Mouse (Mus musculus): ENCODE measurements at regions not wholly inside any gene's neighbourhood (a gene's known extent, or its start where the extent isn't known, plus 50 kb on each side); places are given as distances from the start of the nearest gene placed in this dataset.
A peak's percentile ranks its signal among the peaks of the same experiment; 100 is the strongest.

GRCm38 (mm10) chrX:166725761-166726503 is 140.4 kb upstream of the Egfl6 start:
- no peak for DNase-seq (ENCODE audit: extremely low spot score)

- DNase-seq (ENCODE audit: extremely low spot score), result no peak
Observed at GRCm38 (mm10) chrX:166718075-166718474, 132.6 kb upstream of the Egfl6 start.

GRCm38 (mm10) chrX:166709306-166709705 is 123.8 kb upstream of the Egfl6 start:
- DNase-seq (ENCODE audit: extremely low spot score), result no peak

GRCm38 (mm10) chrX:166708106-166708505 is 122.6 kb upstream of the Egfl6 start:
- DNase-seq (ENCODE audit: extremely low spot score), result no peak

- no peak for DNase-seq (ENCODE audit: extremely low spot score)
Observed at GRCm38 (mm10) chrX:166707029-166707428, 121.5 kb upstream of the Egfl6 start.

GRCm38 (mm10) chrX:166704311-166704710 is 118.8 kb upstream of the Egfl6 start:
- no peak for DNase-seq (ENCODE audit: extremely low spot score)

GRCm38 (mm10) chrX:166694219-166694618 is 108.7 kb upstream of the Egfl6 start:
- no peak for DNase-seq (ENCODE audit: extremely low spot score)

- no peak for DNase-seq (ENCODE audit: extremely low spot score)
Observed at GRCm38 (mm10) chrX:166688779-166689178, 103.3 kb upstream of the Egfl6 start.

- DNase-seq (ENCODE audit: extremely low spot score), result no peak
Observed at GRCm38 (mm10) chrX:166673404-166673803, 87.9 kb upstream of the Egfl6 start.

GRCm38 (mm10) chrX:166672617-166673016 is 87.1 kb upstream of the Egfl6 start:
- no peak for DNase-seq (ENCODE audit: extremely low spot score)

- DNase-seq (ENCODE audit: extremely low spot score), result no peak
Observed at GRCm38 (mm10) chrX:166671853-166672252, 86.3 kb upstream of the Egfl6 start.

GRCm38 (mm10) chrX:166666304-166666703 is 80.8 kb upstream of the Egfl6 start:
- DNase-seq (ENCODE audit: extremely low spot score), result no peak

- DNase-seq (ENCODE audit: extremely low spot score), result peak; percentile 19
Observed at GRCm38 (mm10) chrX:166661808-166662207, 76.3 kb upstream of the Egfl6 start.

GRCm38 (mm10) chrX:166661043-166661718 is 75.7 kb upstream of the Egfl6 start:
- DNase-seq (ENCODE audit: extremely low spot score), result peak; percentile 69

- DNase-seq (ENCODE audit: extremely low spot score), result no peak
Observed at GRCm38 (mm10) chrX:166660715-166661042, 75.2 kb upstream of the Egfl6 start.

- DNase-seq (ENCODE audit: extremely low spot score), result peak; percentile 3
Observed at GRCm38 (mm10) chrX:166652400-166652799, 66.9 kb upstream of the Egfl6 start.

- no peak for DNase-seq (ENCODE audit: extremely low spot score)
Observed at GRCm38 (mm10) chrX:166645713-166646112, 60.2 kb upstream of the Egfl6 start.

- no peak for DNase-seq (ENCODE audit: extremely low spot score)
Observed at GRCm38 (mm10) chrX:166641256-166641655, 55.7 kb upstream of the Egfl6 start.

GRCm38 (mm10) chrX:166640258-166640657 is 54.7 kb upstream of the Egfl6 start:
- no peak for DNase-seq (ENCODE audit: extremely low spot score)
